Mouse (Mus musculus) hindbrain, embryonic 10.5 days (tissue): ENCODE data around the gene Ripor2. TPM values are rescaled to one million over a fixed set of nuclear protein-coding genes. Genes with fewer than 3 reads are reported as not detected.

ENCODE experiments used
- DNase-seq: peaks from one replicate; pipeline ENCODE4 v3.0.0-alpha.2; 2017; ENCODE audit warnings: low spot score
- H3K27ac ChIP-seq: fragments of 300-500 bp; sonication (generic); 2 replicates; pipeline ENCODE4 v1.5.1; 2016; ENCODE audit warnings: mild to moderate bottlenecking, moderate library complexity
- H3K27me3 ChIP-seq: fragments of 300-500 bp; sonication (generic); 2 replicates; pipeline ENCODE4 v1.6.1; 2016; ENCODE audit warnings: mild to moderate bottlenecking; ENCODE audit not compliant: poor library complexity, insufficient read depth, severe bottlenecking
- H3K36me3 ChIP-seq: fragments of 300-500 bp; sonication (generic); 2 replicates; pipeline ENCODE4 v1.6.1; 2016; ENCODE audit warnings: mild to moderate bottlenecking, moderate library complexity
- H3K4me1 ChIP-seq: fragments of 300-500 bp; sonication (generic); replicated peaks from 2 replicates; pipeline ENCODE4 v1.6.1; 2016; ENCODE audit warnings: mild to moderate bottlenecking
- H3K4me3 ChIP-seq: fragments of 300-500 bp; sonication (generic); 2 replicates; pipeline ENCODE4 v1.5.1; 2016; ENCODE audit warnings: mild to moderate bottlenecking, moderate library complexity
- H3K9me3 ChIP-seq: fragments of 300-500 bp; sonication (generic); 2 replicates; pipeline ENCODE4 v1.6.1; 2016; ENCODE audit warnings: mild to moderate bottlenecking, moderate library complexity
- WGBS: fragments of 180-500 bp; shearing (Covaris S2); methylation state at CpG from one replicate; pipeline ENCODE4 v1.1.7; 2016; 5-methylcytosine and 5-hydroxymethylcytosine counted together
- polyA plus RNA-seq: library from polyadenylated mRNA; unstranded; fragments of >200 nt; fragmentation: Nextera tagmentation; extraction: Ambion mirVana; gene quantifications from 2 replicates; pipeline ENCODE4 v1.2.1, GENCODE M21; 2016

Gene Ripor2
- polyA plus RNA-seq, 1 experiment from 2014 or later, result 6.4 TPM

DNA sequence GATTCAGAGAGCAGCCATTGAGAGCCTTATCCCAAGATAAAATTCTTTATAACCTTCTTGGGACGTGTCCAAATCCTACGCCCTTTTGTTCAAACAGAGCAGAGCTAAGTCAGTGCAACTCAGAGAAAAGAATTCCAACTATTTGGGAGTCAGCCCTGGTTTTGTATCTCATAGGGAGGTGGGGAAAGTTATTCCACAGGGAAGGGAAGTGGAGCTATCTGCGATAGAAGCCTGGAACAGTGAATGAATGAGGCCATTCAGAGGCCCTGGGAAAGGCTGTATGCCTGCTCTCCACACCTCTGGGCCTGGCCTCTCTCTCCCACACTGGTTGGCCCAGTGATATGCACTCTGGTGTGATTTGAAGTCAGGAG is 16.1 kb upstream of the Ripor2 start:
- DNase-seq, result peak; percentile 30
- Histone ChIP-seq H3K36me3 (no peaks in the 10 kb centered on the region), H3K9me3 (no peaks in the 10 kb centered on the region), H3K4me3 (no peak overlapping the region), H3K4me1 (peaks cover 23% of the 10 kb centered on the region), H3K27ac (peak overlapping the region; percentile 78), H3K27me3 (no peaks in the 10 kb centered on the region)
- WGBS, result 26% methylated on average over 3 of the region's 3 CpGs

DNA sequence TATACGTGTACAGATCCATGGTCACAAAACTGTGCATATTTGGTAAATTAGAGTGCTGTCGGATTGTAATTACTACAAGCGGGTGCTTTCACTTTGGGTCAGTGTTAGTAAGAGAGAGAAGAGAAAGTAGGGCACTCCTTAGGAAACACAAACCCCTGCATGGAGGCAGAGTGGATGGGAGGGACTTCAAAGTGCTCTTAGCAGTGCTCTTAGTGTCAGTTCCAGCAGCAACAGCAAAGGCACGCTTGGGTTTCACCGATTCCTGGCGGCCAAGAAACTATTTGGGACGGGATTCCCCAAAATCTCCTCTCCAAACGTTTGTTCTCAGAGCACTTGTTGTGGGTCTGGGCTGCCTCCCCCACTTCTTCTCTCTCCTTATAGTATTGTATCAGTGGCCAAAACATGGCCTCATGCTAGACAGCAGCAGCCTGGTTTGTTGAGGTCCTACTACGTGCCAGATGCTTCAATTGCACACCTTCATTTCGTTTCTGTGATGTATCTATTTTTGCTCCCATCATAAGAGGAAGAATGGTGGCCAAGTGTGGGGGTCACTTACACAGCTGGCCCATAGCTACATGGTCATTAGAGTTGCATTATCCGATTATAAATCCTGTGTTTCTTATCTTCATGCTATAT is 14.7 kb upstream of the Ripor2 start:
- no peaks in the 10 kb centered on the region for H3K27me3 ChIP-seq
- no peaks in the 10 kb centered on the region for H3K36me3 ChIP-seq
- no peak overlapping the region for H3K4me3 ChIP-seq
- 90% methylated on average over 11 of the region's 11 CpGs for WGBS
- H3K27ac ChIP-seq, result no peak overlapping the region
- peaks cover 23% of the 10 kb centered on the region for H3K4me1 ChIP-seq
- no peaks in the 10 kb centered on the region for H3K9me3 ChIP-seq
- no peak for DNase-seq

DNA sequence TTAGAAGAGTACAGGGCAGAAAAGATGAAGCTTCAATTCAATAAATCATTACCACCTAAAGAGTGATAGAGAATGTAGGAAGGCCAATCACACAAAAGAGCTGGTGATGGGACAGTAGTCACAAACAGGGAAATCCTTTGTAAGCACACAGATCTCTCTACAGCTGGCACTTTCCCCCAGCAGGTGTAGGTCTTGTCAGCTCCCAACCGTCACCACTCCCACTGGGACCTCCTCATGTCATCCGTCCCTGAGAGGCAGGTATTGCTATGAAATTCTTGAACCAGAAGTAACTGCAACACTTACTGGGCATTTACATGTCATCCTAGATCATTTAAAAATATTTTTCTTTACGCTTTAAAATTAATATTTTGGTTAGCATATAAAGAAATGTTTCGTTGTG is 12.9 kb upstream of the Ripor2 start:
- 85% methylated on average over 4 of the region's 4 CpGs for WGBS

DNA sequence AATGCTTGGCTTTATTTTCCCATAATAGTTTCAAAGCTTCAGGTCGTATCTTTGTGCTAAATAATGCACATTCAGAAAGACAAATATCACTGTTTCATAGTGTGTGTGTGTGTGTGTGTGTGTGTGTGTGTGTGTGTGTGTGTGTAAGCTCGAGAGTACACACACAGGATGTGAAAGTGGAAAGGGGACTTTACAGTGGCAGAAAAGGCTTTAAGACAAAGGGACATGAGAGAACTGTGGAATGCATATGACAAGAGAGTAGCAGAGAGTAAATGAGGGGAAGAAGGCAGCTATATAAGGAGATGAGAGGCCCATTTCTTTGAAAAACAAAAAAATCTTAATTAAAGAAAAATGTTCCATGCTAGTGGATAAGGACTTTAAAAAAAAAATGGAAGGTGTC is 11.3 kb upstream of the Ripor2 start:
- Histone ChIP-seq H3K27ac (no peak overlapping the region), H3K36me3 (no peaks in the 10 kb centered on the region), H3K9me3 (no peaks in the 10 kb centered on the region), H3K27me3 (no peaks in the 10 kb centered on the region), H3K4me1 (peaks cover 8% of the 10 kb centered on the region), H3K4me3 (no peak overlapping the region)
- no peak for DNase-seq
- WGBS, result 52% methylated on average over 2 of the region's 2 CpGs

More for the DNA sequence above, 12.9 kb upstream of the Ripor2 start:
- no peak for DNase-seq
- peaks cover 22% of the 10 kb centered on the region for H3K4me1 ChIP-seq
- H3K27ac ChIP-seq, result no peak overlapping the region
- no peaks in the 10 kb centered on the region for H3K27me3 ChIP-seq
- no peaks in the 10 kb centered on the region for H3K36me3 ChIP-seq
- no peaks in the 10 kb centered on the region for H3K9me3 ChIP-seq
- H3K4me3 ChIP-seq, result no peak overlapping the region

DNA sequence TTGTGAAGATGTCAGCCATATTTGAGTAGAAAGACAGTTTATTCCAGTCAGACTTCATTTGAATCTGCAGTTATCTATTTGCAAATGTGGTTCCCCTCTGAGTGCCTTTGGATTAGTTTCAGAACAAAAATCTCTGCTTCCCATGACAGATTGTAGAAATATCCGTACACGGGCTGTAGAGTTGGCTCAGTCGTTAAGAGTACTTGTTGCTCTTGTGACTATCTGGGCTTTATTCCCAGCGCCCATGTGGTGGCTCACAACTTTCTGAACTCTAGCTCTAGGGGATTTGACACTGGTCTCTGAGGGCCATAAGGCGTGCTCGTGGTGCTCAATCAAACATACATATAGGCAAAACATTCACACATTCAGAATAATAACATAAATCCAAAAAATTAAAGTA is 10.1 kb upstream of the Ripor2 start:
- no peak overlapping the region for H3K27ac ChIP-seq
- no peak overlapping the region for H3K4me3 ChIP-seq
- 93% methylated on average over 6 of the region's 6 CpGs for WGBS
- no peak for DNase-seq
- H3K4me1 ChIP-seq, result peaks cover 12% of the 10 kb centered on the region
- no peaks in the 10 kb centered on the region for H3K27me3 ChIP-seq
- no peaks in the 10 kb centered on the region for H3K36me3 ChIP-seq
- no peaks in the 10 kb centered on the region for H3K9me3 ChIP-seq

DNA sequence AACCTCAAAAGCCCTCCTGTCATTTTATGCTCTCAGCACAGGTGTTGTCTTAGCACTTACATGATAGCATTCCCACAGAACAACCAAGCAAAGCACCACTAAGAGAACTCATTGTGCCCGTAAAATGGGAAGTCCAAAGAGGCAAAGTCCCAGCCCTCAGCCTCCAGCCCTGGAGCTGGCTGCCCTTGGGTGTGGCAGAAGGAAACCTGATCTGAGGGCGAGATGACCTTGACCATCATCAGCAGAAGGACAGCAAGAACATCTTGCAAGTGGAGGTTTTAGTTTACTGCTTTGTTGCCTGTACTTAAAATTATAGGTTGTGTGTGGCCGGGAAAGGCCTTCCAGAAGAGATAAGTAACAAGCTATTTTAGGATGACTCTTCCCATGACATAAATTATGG is 6.9 kb upstream of the Ripor2 start:
- DNase-seq, result no peak

DNA sequence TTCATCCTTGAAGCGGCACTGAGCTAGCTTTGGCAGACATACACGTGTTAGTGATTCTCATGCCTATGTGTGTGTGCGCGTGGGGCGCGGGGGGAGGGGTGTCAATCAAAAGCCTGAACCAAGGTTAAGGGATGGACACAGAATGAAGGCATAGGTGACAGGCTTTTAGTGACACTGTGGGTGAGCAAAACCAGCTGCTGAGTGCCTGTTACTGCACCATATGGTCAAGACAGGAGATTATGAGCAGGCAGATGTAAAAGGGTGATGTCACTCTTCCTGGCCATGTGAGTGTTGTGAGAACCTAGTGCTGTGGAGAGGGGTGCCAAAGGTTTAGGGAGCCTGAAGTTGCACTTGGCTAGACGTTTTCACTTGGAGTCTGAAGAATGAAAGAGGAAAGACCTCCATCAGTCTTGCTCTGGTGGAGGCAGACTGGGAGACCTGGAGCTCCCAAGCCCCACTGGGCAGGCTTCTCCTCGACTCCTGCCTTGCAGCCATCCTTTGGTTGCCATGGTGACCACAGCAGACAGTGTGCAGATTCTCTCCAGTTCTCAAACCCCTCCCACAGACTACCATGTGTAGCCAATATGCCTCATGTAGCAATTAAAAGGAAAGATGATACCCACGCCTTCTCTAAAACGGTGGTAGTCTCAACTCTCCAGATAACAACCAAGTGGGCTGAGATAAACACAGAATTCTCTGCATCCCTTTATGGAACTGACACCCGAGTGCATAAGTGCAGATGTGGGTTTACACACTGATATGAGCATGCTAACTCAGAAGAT is 5.5 kb upstream of the Ripor2 start:
- Histone ChIP-seq H3K4me3 (no peak overlapping the region), H3K27ac (peak overlapping the region; percentile 73), H3K9me3 (no peaks in the 10 kb centered on the region), H3K36me3 (no peaks in the 10 kb centered on the region), H3K27me3 (no peaks in the 10 kb centered on the region), H3K4me1 (peaks cover 17% of the 10 kb centered on the region)
- peak; percentile 68 for DNase-seq
- 55% methylated on average over 11 of the region's 11 CpGs for WGBS

More for the DNA sequence above, 6.9 kb upstream of the Ripor2 start:
- no peaks in the 10 kb centered on the region for H3K9me3 ChIP-seq
- H3K4me3 ChIP-seq, result no peak overlapping the region
- no peak overlapping the region for H3K27ac ChIP-seq
- H3K27me3 ChIP-seq, result no peaks in the 10 kb centered on the region
- peaks cover 17% of the 10 kb centered on the region for H3K4me1 ChIP-seq
- WGBS, result 86% methylated on average over 3 of the region's 3 CpGs
- no peaks in the 10 kb centered on the region for H3K36me3 ChIP-seq

DNA sequence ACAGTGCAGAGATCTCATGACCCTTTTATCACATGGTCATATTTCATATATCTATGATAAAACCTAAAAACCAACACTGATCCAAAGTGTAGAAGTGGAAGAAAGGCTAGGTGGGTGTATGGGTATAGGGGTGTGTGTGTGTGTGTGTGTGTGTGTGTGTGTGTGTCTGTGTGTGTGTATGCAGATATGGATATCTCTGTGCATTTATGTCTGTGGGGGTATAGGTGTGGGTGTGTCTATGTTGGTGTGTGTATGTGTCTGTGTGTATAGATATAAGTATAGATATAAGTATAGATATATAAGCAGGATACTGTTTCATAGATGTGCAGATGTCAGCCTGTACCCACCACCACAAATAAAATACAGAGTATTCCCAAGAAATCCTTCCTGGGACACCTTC is 3.7 kb upstream of the Ripor2 start:
- DNase-seq, result no peak
- no peak overlapping the region for H3K4me3 ChIP-seq
- H3K4me1 ChIP-seq, result peaks cover 17% of the 10 kb centered on the region

DNA sequence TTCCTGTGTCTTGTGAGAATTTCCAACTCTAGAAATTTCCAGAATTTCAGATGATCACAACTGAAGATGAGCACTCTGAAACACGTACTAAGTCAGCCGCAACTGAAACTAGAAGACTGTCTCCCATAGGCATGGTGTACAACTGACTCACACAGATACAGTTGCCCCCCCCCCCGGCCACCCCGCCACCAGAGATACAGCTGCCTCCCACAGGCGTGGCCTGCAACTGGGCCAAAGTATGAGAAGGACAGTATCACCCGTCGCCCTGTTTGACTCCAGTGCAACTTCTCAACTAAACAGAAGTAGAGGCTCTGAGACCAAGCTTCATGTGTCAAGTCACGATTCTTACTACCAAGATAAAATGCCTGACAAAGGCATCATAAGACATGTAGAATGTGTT is 1.2 kb upstream of the Ripor2 start:
- no peak overlapping the region for H3K27ac ChIP-seq
- H3K36me3 ChIP-seq, result no peaks in the 10 kb centered on the region
- H3K27me3 ChIP-seq, result no peaks in the 10 kb centered on the region
- DNase-seq, result no peak
- WGBS, result 90% methylated on average over 8 of the region's 8 CpGs
- no peaks in the 10 kb centered on the region for H3K9me3 ChIP-seq
- H3K4me1 ChIP-seq, result peaks cover 16% of the 10 kb centered on the region
- no peak overlapping the region for H3K4me3 ChIP-seq

More for the DNA sequence above, 3.7 kb upstream of the Ripor2 start:
- no peaks in the 10 kb centered on the region for H3K27me3 ChIP-seq
- H3K36me3 ChIP-seq, result no peaks in the 10 kb centered on the region
- H3K27ac ChIP-seq, result no peak overlapping the region
- no peaks in the 10 kb centered on the region for H3K9me3 ChIP-seq

DNA sequence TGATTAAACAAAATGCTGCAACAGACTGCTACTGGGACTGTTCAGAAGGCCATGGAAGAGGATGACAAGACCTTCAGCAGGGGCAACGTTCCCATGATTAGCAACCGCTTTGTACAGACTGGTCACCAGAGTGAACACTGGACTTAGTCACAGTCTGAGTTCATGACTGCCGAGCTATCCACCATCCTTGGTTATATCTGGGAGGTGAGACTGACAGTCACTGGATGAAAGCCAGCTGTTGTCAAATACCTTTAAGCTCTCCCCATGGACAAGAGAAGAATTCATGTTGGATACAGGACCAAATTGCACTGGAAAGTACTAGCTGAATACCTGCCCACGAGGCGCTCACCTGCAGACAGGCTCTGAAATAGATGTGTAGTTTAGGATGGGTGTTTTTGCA is 2.4 kb downstream of the Ripor2 start:
- Histone ChIP-seq H3K4me1 (no peaks in the 10 kb centered on the region), H3K4me3 (no peak overlapping the region), H3K36me3 (no peaks in the 10 kb centered on the region), H3K27ac (no peak overlapping the region), H3K9me3 (0 out of 2 replicates have a peak, but pooled peaks cover 3% of the 10 kb centered on the region), H3K27me3 (no peaks in the 10 kb centered on the region)
- DNase-seq, result no peak
- 95% methylated on average over 5 of the region's 5 CpGs for WGBS

DNA sequence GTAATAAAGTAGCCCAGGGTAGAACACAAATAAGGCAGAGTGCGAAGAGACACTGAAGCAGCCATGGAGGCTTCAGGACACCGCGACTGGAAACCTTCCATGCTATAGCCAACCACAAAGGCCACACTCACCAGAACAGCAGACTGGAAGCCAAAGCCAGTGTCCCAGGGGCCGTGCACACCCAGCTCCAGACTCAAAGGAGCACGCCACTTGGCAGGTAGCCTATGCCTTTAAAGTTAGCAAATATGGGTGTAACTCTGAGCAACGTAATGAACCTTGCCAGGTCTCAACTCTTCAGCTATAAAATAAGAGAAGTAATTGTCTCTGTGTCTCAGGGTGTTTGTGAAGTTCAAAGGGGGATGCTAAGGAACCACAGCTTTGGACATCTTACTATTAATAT is 2.9 kb downstream of the Ripor2 start:
- no peaks in the 10 kb centered on the region for H3K4me1 ChIP-seq
- H3K36me3 ChIP-seq, result no peaks in the 10 kb centered on the region
- H3K9me3 ChIP-seq, result 0 out of 2 replicates have a peak, but pooled peaks cover 3% of the 10 kb centered on the region
- WGBS, result 93% methylated on average over 6 of the region's 6 CpGs
- no peak overlapping the region for H3K4me3 ChIP-seq
- no peak overlapping the region for H3K27ac ChIP-seq
- no peak for DNase-seq
- H3K27me3 ChIP-seq, result no peaks in the 10 kb centered on the region

DNA sequence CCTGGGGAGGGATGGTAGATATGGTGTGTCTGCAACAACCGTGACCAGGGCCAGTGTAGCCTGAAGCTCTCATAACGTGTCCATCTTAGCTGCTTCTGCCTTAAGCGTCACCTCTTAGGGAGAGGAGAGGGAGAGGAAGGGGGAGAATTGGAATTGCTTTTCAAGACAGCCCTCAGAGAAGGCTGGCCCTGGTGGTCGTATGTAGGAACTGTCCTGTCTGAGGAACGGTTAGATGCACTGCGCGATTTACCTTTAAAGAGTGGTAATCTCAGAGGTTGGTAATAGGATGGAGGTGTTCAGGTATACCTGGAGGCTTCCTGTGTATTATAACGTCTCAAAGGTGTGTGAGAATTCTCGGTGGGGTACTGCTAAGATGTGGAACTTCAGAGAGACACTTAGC is 3.4 kb downstream of the Ripor2 start:
- H3K27ac ChIP-seq, result no peak overlapping the region
- DNase-seq, result no peak
- no peak overlapping the region for H3K4me3 ChIP-seq
- no peaks in the 10 kb centered on the region for H3K27me3 ChIP-seq
- H3K4me1 ChIP-seq, result no peaks in the 10 kb centered on the region
- no peaks in the 10 kb centered on the region for H3K36me3 ChIP-seq
- WGBS, result 69% methylated on average over 9 of the region's 9 CpGs
- 0 out of 2 replicates have a peak, but pooled peaks cover 3% of the 10 kb centered on the region for H3K9me3 ChIP-seq

DNA sequence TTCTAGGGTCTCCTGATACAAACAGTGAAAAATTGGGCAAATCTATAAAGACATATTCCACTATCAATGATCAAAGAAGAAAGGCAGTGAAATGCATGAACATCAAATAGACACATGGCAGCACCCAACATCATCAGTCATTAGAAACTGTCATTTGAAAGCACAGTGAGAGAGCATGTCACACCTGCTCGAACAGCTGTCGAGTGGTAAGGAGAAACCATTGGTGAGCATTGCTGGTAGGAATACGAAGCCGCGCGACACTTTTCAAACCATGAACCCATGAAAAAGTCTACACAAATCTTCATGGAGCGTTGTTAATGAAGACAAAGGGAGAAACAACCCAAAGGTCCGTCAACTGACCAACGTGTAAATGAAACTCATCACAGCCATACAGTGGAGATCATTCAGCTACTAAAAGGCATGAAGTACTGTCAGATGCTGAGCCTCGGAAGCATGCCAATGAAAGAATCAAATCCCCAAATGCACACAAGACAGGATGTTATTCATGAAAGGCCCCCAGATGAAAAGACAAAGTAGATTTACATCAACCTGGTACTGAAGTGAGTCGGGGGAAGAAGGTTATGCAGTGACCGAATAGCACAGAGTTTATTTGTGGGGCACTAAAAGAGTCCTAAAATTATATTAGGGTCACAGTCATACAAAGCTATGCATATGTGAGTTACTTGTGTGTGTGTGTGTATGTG is 5.4 kb downstream of the Ripor2 start:
- Histone ChIP-seq H3K4me3 (no peak overlapping the region), H3K27me3 (no peaks in the 10 kb centered on the region), H3K36me3 (no peaks in the 10 kb centered on the region), H3K9me3 (0 out of 2 replicates have a peak, but pooled peaks cover 3% of the 10 kb centered on the region), H3K4me1 (no peaks in the 10 kb centered on the region), H3K27ac (no peak overlapping the region)
- no peak for DNase-seq
- WGBS, result 93% methylated on average over 12 of the region's 12 CpGs
